Mouse (Mus musculus): Measurements from ENCODE around the gene Hadha. TPM values are rescaled to one million over a fixed set of nuclear protein-coding genes. Genes with fewer than 3 reads are reported as not detected.

The Hadha gene
- polyA plus RNA-seq, 1 experiment from 2014 or later: 130 TPM

GRCm38 (mm10) chr5:30172115-30172514, 17.2 kb upstream of the Hadha start:
- no peak for ATAC-seq (ENCODE audit: insufficient number of reproducible peaks, low FRiP score, low TSS enrichment, low read depth)

GRCm38 (mm10) chr5:30170303-30170940, 15.5 kb upstream of the Hadha start:
- no peak for ATAC-seq (ENCODE audit: insufficient number of reproducible peaks, low FRiP score, low TSS enrichment, low read depth)
- H3K36me3 ChIP-seq: peaks cover 50% of the 10 kb centered on the region
- no peak overlapping the region for H3K9ac ChIP-seq
- no peak overlapping the region for H3K4me2 ChIP-seq
- 67% methylated on average over 5 of the region's 5 CpGs for WGBS
- no peaks in the 10 kb centered on the region for H3K27me3 ChIP-seq
- H3K4me1 ChIP-seq: peaks cover 4% of the 10 kb centered on the region; the same call in 1 of the 2 replicates
- H3K27ac ChIP-seq: no peak overlapping the region
- H3K4me3 ChIP-seq: no peak overlapping the region
- no peaks in the 10 kb centered on the region for H3K9me3 ChIP-seq

More at GRCm38 (mm10) chr5:30172115-30172514, 17.2 kb upstream of the Hadha start:
- H3K27ac ChIP-seq: no peak overlapping the region
- H3K4me2 ChIP-seq: no peak overlapping the region
- no peak overlapping the region for H3K9ac ChIP-seq
- H3K27me3 ChIP-seq: no peaks in the 10 kb centered on the region
- H3K36me3 ChIP-seq: peaks cover 62% of the 10 kb centered on the region
- H3K4me1 ChIP-seq: peaks cover 4% of the 10 kb centered on the region; the same call in 1 of the 2 replicates
- H3K9me3 ChIP-seq: no peaks in the 10 kb centered on the region
- H3K4me3 ChIP-seq: no peak overlapping the region

- WGBS: 84% methylated on average over 5 of the region's 5 CpGs
- Histone ChIP-seq H3K4me1 (no peaks in the 10 kb centered on the region), H3K27me3 (no peaks in the 10 kb centered on the region), H3K36me3 (peaks cover 27% of the 10 kb centered on the region), H3K4me2 (no peak overlapping the region), H3K9me3 (no peaks in the 10 kb centered on the region), H3K27ac (no peak overlapping the region), H3K4me3 (no peak overlapping the region), H3K9ac (no peak overlapping the region)
- ATAC-seq (ENCODE audit: insufficient number of reproducible peaks, low FRiP score, low TSS enrichment, low read depth): no peak
These were observed 10.4 kb upstream of the Hadha start for GRCm38 (mm10) chr5:30165234-30165946.

GRCm38 (mm10) chr5:30162339-30162738, 7.4 kb upstream of the Hadha start:
- Histone ChIP-seq H3K4me1 (no peaks in the 10 kb centered on the region), H3K27me3 (no peaks in the 10 kb centered on the region), H3K9ac (no peak overlapping the region), H3K27ac (no peak overlapping the region), H3K4me2 (no peak overlapping the region), H3K9me3 (no peaks in the 10 kb centered on the region), H3K4me3 (no peak overlapping the region), H3K36me3 (peaks cover 11% of the 10 kb centered on the region; the same call in 1 of the 2 replicates)
- ATAC-seq (ENCODE audit: insufficient number of reproducible peaks, low FRiP score, low TSS enrichment, low read depth): no peak
- WGBS: 71% methylated on average over 6 of the region's 6 CpGs

GRCm38 (mm10) chr5:30161836-30162235, 6.9 kb upstream of the Hadha start:
- WGBS: 89% methylated on average over 1 of the region's 1 CpGs
- no peak for ATAC-seq (ENCODE audit: insufficient number of reproducible peaks, low FRiP score, low TSS enrichment, low read depth)
- Histone ChIP-seq H3K4me2 (no peak overlapping the region), H3K27me3 (no peaks in the 10 kb centered on the region), H3K36me3 (peaks cover 11% of the 10 kb centered on the region; the same call in 1 of the 2 replicates), H3K4me1 (no peaks in the 10 kb centered on the region), H3K4me3 (no peak overlapping the region), H3K9ac (no peak overlapping the region), H3K9me3 (no peaks in the 10 kb centered on the region), H3K27ac (no peak overlapping the region)

- no peak overlapping the region for H3K9ac ChIP-seq
- no peak overlapping the region for H3K4me2 ChIP-seq
- no peaks in the 10 kb centered on the region for H3K27me3 ChIP-seq
- no peak for ATAC-seq (ENCODE audit: insufficient number of reproducible peaks, low FRiP score, low TSS enrichment, low read depth)
- WGBS: 81% methylated on average over 6 of the region's 6 CpGs
- H3K9me3 ChIP-seq: no peaks in the 10 kb centered on the region
- H3K4me1 ChIP-seq: peaks cover 7% of the 10 kb centered on the region
- no peak overlapping the region for H3K27ac ChIP-seq
- no peak overlapping the region for H3K4me3 ChIP-seq
- peaks cover 5% of the 10 kb centered on the region; the same call in 1 of the 2 replicates for H3K36me3 ChIP-seq
These were observed 4.6 kb upstream of the Hadha start for GRCm38 (mm10) chr5:30159601-30160000.

- H3K9ac ChIP-seq: peak overlapping the region; percentile 79
- H3K9me3 ChIP-seq: no peaks in the 10 kb centered on the region
- no peaks in the 10 kb centered on the region for H3K27me3 ChIP-seq
- H3K4me2 ChIP-seq: peak overlapping the region; percentile 55
- H3K4me1 ChIP-seq: peaks cover 11% of the 10 kb centered on the region
- 30% methylated on average over 13 of the region's 13 CpGs for WGBS
- ATAC-seq (ENCODE audit: insufficient number of reproducible peaks, low FRiP score, low TSS enrichment, low read depth): no peak
- H3K36me3 ChIP-seq: peaks cover 5% of the 10 kb centered on the region; the same call in 1 of the 2 replicates
- peak overlapping the region; percentile 93 for H3K27ac ChIP-seq
- H3K4me3 ChIP-seq: peak overlapping the region; percentile 96
These were observed 1.1 kb upstream of the Hadha start for GRCm38 (mm10) chr5:30155821-30156629.

GRCm38 (mm10) chr5:30155395-30155792, 432 bp upstream of the Hadha start:
- Histone ChIP-seq H3K4me3 (peak overlapping the region; percentile 96), H3K9ac (peak overlapping the region; percentile 79), H3K9me3 (no peaks in the 10 kb centered on the region), H3K4me1 (peaks cover 11% of the 10 kb centered on the region), H3K27ac (peak overlapping the region; percentile 93), H3K36me3 (peaks cover under 1% of the 10 kb centered on the region; the same call in 1 of the 2 replicates), H3K27me3 (no peaks in the 10 kb centered on the region), H3K4me2 (peak overlapping the region; percentile 55)
- 0% methylated on average over 31 of the region's 31 CpGs for WGBS
- ATAC-seq (ENCODE audit: insufficient number of reproducible peaks, low FRiP score, low TSS enrichment, low read depth): peak; percentile 36; the same call in 1 of the 2 replicates

GRCm38 (mm10) chr5:30154013-30154412, 949 bp downstream of the Hadha start:
- H3K4me1 ChIP-seq: peaks cover 11% of the 10 kb centered on the region
- H3K27ac ChIP-seq: peak overlapping the region; percentile 93; the same call in 1 of the 2 replicates
- peak overlapping the region; percentile 55 for H3K4me2 ChIP-seq
- 16% methylated on average over 4 of the region's 4 CpGs for WGBS
- no peaks in the 10 kb centered on the region for H3K9me3 ChIP-seq
- H3K9ac ChIP-seq: peak overlapping the region; percentile 79
- H3K36me3 ChIP-seq: no peaks in the 10 kb centered on the region; the same call in 1 of the 2 replicates
- no peak for ATAC-seq (ENCODE audit: insufficient number of reproducible peaks, low FRiP score, low TSS enrichment, low read depth)
- peak overlapping the region; percentile 96 for H3K4me3 ChIP-seq
- no peaks in the 10 kb centered on the region for H3K27me3 ChIP-seq

GRCm38 (mm10) chr5:30153222-30153621, 1.7 kb downstream of the Hadha start:
- H3K9me3 ChIP-seq: no peaks in the 10 kb centered on the region
- no peak overlapping the region for H3K9ac ChIP-seq
- peaks cover 11% of the 10 kb centered on the region for H3K4me1 ChIP-seq
- H3K4me3 ChIP-seq: no peak overlapping the region
- no peak overlapping the region for H3K4me2 ChIP-seq
- no peaks in the 10 kb centered on the region for H3K27me3 ChIP-seq
- H3K27ac ChIP-seq: no peak overlapping the region
- H3K36me3 ChIP-seq: peaks cover 3% of the 10 kb centered on the region
- WGBS: 80% methylated on average over 2 of the region's 2 CpGs
- no peak for ATAC-seq (ENCODE audit: insufficient number of reproducible peaks, low FRiP score, low TSS enrichment, low read depth)

- H3K27ac ChIP-seq: no peak overlapping the region
- 55% methylated on average over 1 of the region's 1 CpGs for WGBS
These were observed 2.5 kb downstream of the Hadha start for GRCm38 (mm10) chr5:30152413-30152812.

More at GRCm38 (mm10) chr5:30152413-30152812, 2.5 kb downstream of the Hadha start:
- Histone ChIP-seq H3K36me3 (peaks cover 4% of the 10 kb centered on the region), H3K4me2 (no peak overlapping the region), H3K27me3 (no peaks in the 10 kb centered on the region), H3K9me3 (no peaks in the 10 kb centered on the region), H3K9ac (no peak overlapping the region), H3K4me3 (no peak overlapping the region), H3K4me1 (peaks cover 11% of the 10 kb centered on the region)
- no peak for ATAC-seq (ENCODE audit: insufficient number of reproducible peaks, low FRiP score, low TSS enrichment, low read depth)
